Mouse (Mus musculus) heart, embryonic 14.5 days (tissue): ENCODE results near the gene Btaf1. TPM values are rescaled to one million over a fixed set of nuclear protein-coding genes. Genes with fewer than 3 reads are reported as not detected.

Experiments
- ATAC-seq: fragments of 200-750 bp; cut with Nextera tagmentation; 2 replicates; pipeline ENCODE4 v1.8.0; 2017; ENCODE audit warnings: low read depth, moderate TSS enrichment; ENCODE audit not compliant: insufficient number of reproducible peaks, insufficient read depth, low FRiP score
- H3K27ac ChIP-seq, 2 experiments: fragments of 200-500 bp in 1 of 2; fragments of 300-500 bp in 1 of 2; sonication (generic) in 1 of 2; replicated peaks in 1 of 2; 2 replicates each; pipeline ENCODE4 v1.5.1; 2012 to 2014; ENCODE audit warnings: low read depth in 2 of 2, low read length in 2 of 2, control low read depth in 1 of 2, mild to moderate bottlenecking in 1 of 2, mixed read lengths in 1 of 2; ENCODE audit not compliant: control insufficient read depth in 1 of 2, insufficient read depth in 1 of 2
- H3K27me3 ChIP-seq: fragments of 300-500 bp; sonication (generic); 2 replicates; pipeline ENCODE4 v1.6.1; 2014; ENCODE audit warnings: mild to moderate bottlenecking, low read length, control low read depth; ENCODE audit not compliant: control insufficient read depth, insufficient read depth
- H3K36me3 ChIP-seq: fragments of 300-500 bp; sonication (generic); 2 replicates; pipeline ENCODE4 v1.6.1; 2014; ENCODE audit warnings: mild to moderate bottlenecking, control low read depth, low read length, mixed read lengths; ENCODE audit not compliant: control insufficient read depth, insufficient read depth
- H3K4me1 ChIP-seq, 2 experiments: fragments of 200-500 bp in 1 of 2; fragments of 300-500 bp in 1 of 2; sonication (generic) in 1 of 2; 2 replicates each; pipeline ENCODE4 v1.6.1; 2012 to 2014; ENCODE audit warnings: low read length in 2 of 2, control low read depth in 1 of 2, mixed read lengths in 1 of 2; ENCODE audit not compliant: control insufficient read depth in 2 of 2, insufficient read depth in 2 of 2
- H3K4me2 ChIP-seq: fragments of 300-500 bp; sonication (generic); 2 replicates; pipeline ENCODE4 v1.6.1; 2014; ENCODE audit warnings: mild to moderate bottlenecking, low read length
- H3K4me3 ChIP-seq, 2 experiments: fragments of 200-500 bp in 1 of 2; fragments of 300-500 bp in 1 of 2; sonication (generic) in 1 of 2; 2 replicates each; pipeline ENCODE4 v1.5.1; 2012 to 2014; ENCODE audit warnings: low read length in 2 of 2, mild to moderate bottlenecking in 2 of 2, control low read depth in 1 of 2, low read depth in 1 of 2, moderate library complexity in 1 of 2; ENCODE audit not compliant: control insufficient read depth in 1 of 2, insufficient read depth in 1 of 2
- H3K9ac ChIP-seq: fragments of 300-500 bp; sonication (generic); 2 replicates; pipeline ENCODE4 v1.6.1; 2014; ENCODE audit warnings: mild to moderate bottlenecking, low read length
- H3K9me3 ChIP-seq: fragments of 300-500 bp; sonication (generic); 2 replicates; pipeline ENCODE4 v1.6.1; 2016; ENCODE audit warnings: low read length, control low read depth; ENCODE audit not compliant: control insufficient read depth
- WGBS: fragments of 180-500 bp; shearing (Covaris S2); extraction: QIAGEN DNeasy Blood & Tissue Kit; methylation state at CpG from one replicate; pipeline ENCODE4 v1.1.7; 2014; 5-methylcytosine and 5-hydroxymethylcytosine counted together
- polyA plus RNA-seq: library from polyadenylated mRNA; unstranded; fragments of >200 nt; fragmentation: Nextera tagmentation; extraction: Ambion mirVana; gene quantifications from 2 replicates; pipeline ENCODE4 v1.2.1, GENCODE M21; 2014

Gene Btaf1
- polyA plus RNA-seq, 1 experiment from 2014 or later = 11.0 TPM

- no peak overlapping the region for H3K9ac ChIP-seq
- WGBS = 27% methylated on average over 10 of the region's 10 CpGs
- no peak overlapping the region for H3K27ac ChIP-seq
- H3K27me3 ChIP-seq = no peaks in the 10 kb centered on the region
- H3K4me1 ChIP-seq = no peaks in the 10 kb centered on the region
- no peak for ATAC-seq
- H3K9me3 ChIP-seq = no peaks in the 10 kb centered on the region
- no peak overlapping the region for H3K4me2 ChIP-seq
- H3K36me3 ChIP-seq = peaks cover 36% of the 10 kb centered on the region
- H3K4me3 ChIP-seq = no peak overlapping the region
Observed at GRCm38 (mm10) chr19:36896791-36897569, 28.9 kb upstream of the Btaf1 start.

GRCm38 (mm10) chr19:36897778-36898177, 28.1 kb upstream of the Btaf1 start:
- Histone ChIP-seq H3K27ac (no peak overlapping the region), H3K4me3 (no peak overlapping the region), H3K4me2 (no peak overlapping the region), H3K36me3 (peaks cover 28% of the 10 kb centered on the region), H3K4me1 (no peaks in the 10 kb centered on the region), H3K9ac (no peak overlapping the region), H3K27me3 (no peaks in the 10 kb centered on the region), H3K9me3 (no peaks in the 10 kb centered on the region)
- ATAC-seq = no peak
- WGBS = 55% methylated on average over 9 of the region's 9 CpGs

GRCm38 (mm10) chr19:36903377-36903776, 22.5 kb upstream of the Btaf1 start:
- H3K27me3 ChIP-seq = no peaks in the 10 kb centered on the region
- peak overlapping the region; percentile 81 for H3K4me2 ChIP-seq
- H3K9me3 ChIP-seq = no peaks in the 10 kb centered on the region
- peak overlapping the region; percentile 81 for H3K9ac ChIP-seq
- 49% methylated on average over 7 of the region's 7 CpGs for WGBS
- H3K27ac ChIP-seq = peak overlapping the region in 1 of 2 experiments; percentile 88; a peak in 1 of 4 replicates
- ATAC-seq = no peak
- H3K4me1 ChIP-seq = peaks cover 0 to 4% of the 10 kb centered on the region in 2 experiments; a peak in 2 of 4 replicates
- no peaks in the 10 kb centered on the region for H3K36me3 ChIP-seq
- peak overlapping the region in 1 of 2 experiments; percentile 61; a peak in 1 of 4 replicates for H3K4me3 ChIP-seq

GRCm38 (mm10) chr19:36904211-36905007, 21.5 kb upstream of the Btaf1 start:
- 2% methylated on average over 41 of the region's 41 CpGs for WGBS

GRCm38 (mm10) chr19:36909150-36909549, 16.7 kb upstream of the Btaf1 start:
- peaks cover 0 to 4% of the 10 kb centered on the region in 2 experiments; a peak in 2 of 4 replicates for H3K4me1 ChIP-seq
- no peak overlapping the region for H3K27ac ChIP-seq
- ATAC-seq = no peak
- no peak overlapping the region for H3K9ac ChIP-seq
- H3K4me3 ChIP-seq = no peak overlapping the region
- no peaks in the 10 kb centered on the region for H3K36me3 ChIP-seq
- WGBS = 77% methylated on average over 3 of the region's 3 CpGs
- no peaks in the 10 kb centered on the region for H3K27me3 ChIP-seq
- H3K4me2 ChIP-seq = no peak overlapping the region
- H3K9me3 ChIP-seq = no peaks in the 10 kb centered on the region

More at GRCm38 (mm10) chr19:36904211-36905007, 21.5 kb upstream of the Btaf1 start:
- peak overlapping the region; percentile 81 for H3K4me2 ChIP-seq
- no peaks in the 10 kb centered on the region for H3K27me3 ChIP-seq
- peak; percentile 70 for ATAC-seq
- H3K27ac ChIP-seq = peak overlapping the region; percentile 77 to 88
- H3K4me1 ChIP-seq = peaks cover 0 to 4% of the 10 kb centered on the region in 2 experiments; a peak in 2 of 4 replicates
- H3K4me3 ChIP-seq = peak overlapping the region; percentile 44 to 61
- H3K36me3 ChIP-seq = no peaks in the 10 kb centered on the region
- peak overlapping the region; percentile 81 for H3K9ac ChIP-seq
- no peaks in the 10 kb centered on the region for H3K9me3 ChIP-seq

GRCm38 (mm10) chr19:36909676-36910292, 16.1 kb upstream of the Btaf1 start:
- Histone ChIP-seq H3K9ac (no peak overlapping the region), H3K4me1 (peaks cover 0 to 4% of the 10 kb centered on the region in 2 experiments; a peak in 2 of 4 replicates), H3K4me2 (no peak overlapping the region), H3K36me3 (no peaks in the 10 kb centered on the region), H3K9me3 (no peaks in the 10 kb centered on the region), H3K27me3 (no peaks in the 10 kb centered on the region), H3K4me3 (no peak overlapping the region), H3K27ac (no peak overlapping the region)
- 20% methylated on average over 9 of the region's 9 CpGs for WGBS
- no peak for ATAC-seq

- Histone ChIP-seq H3K4me2 (no peak overlapping the region), H3K4me1 (peaks cover 0 to 4% of the 10 kb centered on the region in 2 experiments; a peak in 2 of 4 replicates), H3K9me3 (no peaks in the 10 kb centered on the region), H3K9ac (no peak overlapping the region), H3K27me3 (no peaks in the 10 kb centered on the region), H3K27ac (no peak overlapping the region), H3K4me3 (no peak overlapping the region), H3K36me3 (no peaks in the 10 kb centered on the region)
- no peak for ATAC-seq
- 35% methylated on average over 12 of the region's 12 CpGs for WGBS
Observed at GRCm38 (mm10) chr19:36910424-36911045, 15.3 kb upstream of the Btaf1 start.
